Mouse (Mus musculus) Patski (cell line): ENCODE results near the gene Sfi1. TPM values are rescaled to one million over a fixed set of nuclear protein-coding genes. Genes with fewer than 3 reads are reported as not detected.
A peak's percentile ranks its signal among the peaks of the same experiment; 100 is the strongest.
"Not testable (repeated sequence)": the region's sequence is repeated elsewhere in the genome, so short reads cannot be mapped to it uniquely, and the experiment has no call there.

ENCODE experiments used
- ATAC-seq: fragments of 100-300 bp; one replicate; pipeline ENCODE4 v1.8.0; 2021
- CTCF ChIA-PET: fragments of 350-600 bp; sonication (Branson Sonifier 250); formaldehyde crosslinking; loops from one replicate; lab custom pipeline; 2022; ENCODE audit warnings: inconsistent platforms; lab: Charles Lee
- POLR2A ChIA-PET: fragments of 350-600 bp; sonication (Branson Sonifier 250); formaldehyde crosslinking; loops from one replicate; lab custom pipeline; 2022; ENCODE audit warnings: antibody characterized with exemption, inconsistent platforms; lab: Charles Lee
- DNase-seq: peaks from one replicate; pipeline ENCODE4 v3.0.0-alpha.2; 2011; ENCODE audit warnings: low read depth, low spot score
- H3K27me3 ChIP-seq: fragments of 371-371 bp; one replicate; pipeline ENCODE4 v1.5.1; 2021
- in situ Hi-C: fragments of 300-500 bp; cut with MboI; formaldehyde crosslinking; loops from 3 replicates; pipeline ENCODE4 v1.11.1; 2018; ENCODE audit warnings: low pct_unique_long_range_greater_than_20kb, mixed read lengths
- polyA plus RNA-seq: library from polyadenylated mRNA; unstranded; gene quantifications from one replicate; pipeline ENCODE4 v1.2.3, GENCODE M21; 2021

Sfi1 gene
- polyA plus RNA-seq, 1 experiment from 2014 or later, result 32.3 TPM

GRCm38 (mm10) chr11:3156991-3157390 is 36.3 kb downstream of the Sfi1 start:
- DNase-seq, in situ Hi-C loops, ATAC-seq, H3K27me3 ChIP-seq: not testable (repeated sequence)
- CTCF ChIA-PET, result interaction anchor here (15.9 to 33.7 kb wide), 3 partner anchors 15 to 34 kb away, joined by 999 to 2208 read pairs (median 1630); partner anchors contain the start of gene Sfi1
- POLR2A ChIA-PET, result interaction anchor here (4.0 to 24.2 kb wide), 6 partner anchors 9 to 33 kb away, joined by 13 to 411 read pairs (median 34); partner anchors contain the start of gene Sfi1

GRCm38 (mm10) chr11:3153666-3154397 is 39.4 kb downstream of the Sfi1 start:
- POLR2A ChIA-PET, result interaction anchor here (0.7 to 3.3 kb wide), 9 partner anchors 8 to 45 kb away, joined by 3 to 27 read pairs (median 6); no protein-coding TSS in a partner anchor
- H3K27me3 ChIP-seq, DNase-seq, in situ Hi-C loops: not testable (repeated sequence)
- ATAC-seq, result peak; percentile 48
- CTCF ChIA-PET, result interaction anchor here (17.5 to 29.7 kb wide), 3 partner anchors 14 to 36 kb away, joined by 518 to 1630 read pairs (median 545); partner anchors contain the start of gene Sfi1

GRCm38 (mm10) chr11:3151358-3151757 is 41.9 kb downstream of the Sfi1 start:
- H3K27me3 ChIP-seq, in situ Hi-C loops, DNase-seq: not testable (repeated sequence)
- ATAC-seq, result peak; percentile 58
- CTCF ChIA-PET, result interaction anchor here (17.5 to 29.7 kb wide), 3 partner anchors 15 to 39 kb away, joined by 518 to 1630 read pairs (median 545); partner anchors contain the start of gene Sfi1
- POLR2A ChIA-PET, result interaction anchor here (1.1 to 3.2 kb wide), 5 partner anchors 11 to 23 kb away, joined by 3 to 27 read pairs (median 5); no protein-coding TSS in a partner anchor

- H3K27me3 ChIP-seq, in situ Hi-C loops, ATAC-seq, DNase-seq: not testable (repeated sequence)
- ChIA-PET CTCF (interaction anchor here (17.5 to 29.7 kb wide), 3 partner anchors 15 to 40 kb away, joined by 518 to 1630 read pairs (median 545); partner anchors contain the start of gene Sfi1), POLR2A (interaction anchor here (1.1 to 1.5 kb wide), 3 partner anchors 12 to 27 kb away, joined by 3 to 4 read pairs (median 4); no protein-coding TSS in a partner anchor)
Measured at GRCm38 (mm10) chr11:3150677-3151003, 42.6 kb downstream of the Sfi1 start.

GRCm38 (mm10) chr11:3150003-3150676 is 43.1 kb downstream of the Sfi1 start:
- ATAC-seq, in situ Hi-C loops, DNase-seq, H3K27me3 ChIP-seq: not testable (repeated sequence)
- POLR2A ChIA-PET, result interaction anchor here (1.1 to 2.2 kb wide), 4 partner anchors 12 to 27 kb away, joined by 3 to 5 read pairs (median 4); no protein-coding TSS in a partner anchor
- CTCF ChIA-PET, result interaction anchor here (17.5 to 29.7 kb wide), 3 partner anchors 14 to 40 kb away, joined by 518 to 1630 read pairs (median 545); partner anchors contain the start of gene Sfi1

- ChIA-PET POLR2A (interaction anchor here (1.3 to 7.0 kb wide), 5 partner anchors 9 to 28 kb away, joined by 4 to 58 read pairs (median 5); no protein-coding TSS in a partner anchor), CTCF (interaction anchor here (17.5 to 29.7 kb wide), 3 partner anchors 14 to 41 kb away, joined by 518 to 1630 read pairs (median 545); partner anchors contain the start of gene Sfi1)
- H3K27me3 ChIP-seq, DNase-seq, in situ Hi-C loops, ATAC-seq: not testable (repeated sequence)
Measured at GRCm38 (mm10) chr11:3149471-3149870, 43.8 kb downstream of the Sfi1 start.

- ATAC-seq, DNase-seq, H3K27me3 ChIP-seq, in situ Hi-C loops: not testable (repeated sequence)
- POLR2A ChIA-PET, result interaction anchor here (3.3 to 7.0 kb wide), 3 partner anchors 12 to 21 kb away, joined by 16 to 58 read pairs (median 27); no protein-coding TSS in a partner anchor
- CTCF ChIA-PET, result interaction anchor here (1.5 to 29.7 kb wide), 4 partner anchors 9 to 44 kb away, joined by 10 to 1630 read pairs (median 532); partner anchors contain the start of gene Sfi1
Measured at GRCm38 (mm10) chr11:3146806-3147205, 46.5 kb downstream of the Sfi1 start.

GRCm38 (mm10) chr11:3145359-3146165 is 47.7 kb downstream of the Sfi1 start:
- in situ Hi-C loops, H3K27me3 ChIP-seq, ATAC-seq, DNase-seq: not testable (repeated sequence)
- ChIA-PET POLR2A (interaction anchor here (1.1 to 7.0 kb wide), 5 partner anchors 11 to 36 kb away, joined by 3 to 58 read pairs (median 16); no protein-coding TSS in a partner anchor), CTCF (interaction anchor here (1.5 to 29.7 kb wide), 5 partner anchors 2 to 45 kb away, joined by 10 to 1630 read pairs (median 518); partner anchors contain the start of gene Sfi1)

- ATAC-seq, DNase-seq, H3K27me3 ChIP-seq, in situ Hi-C loops: not testable (repeated sequence)
- ChIA-PET POLR2A (interaction anchor here (0.9 to 7.0 kb wide), 7 partner anchors 9 to 43 kb away, joined by 3 to 58 read pairs (median 9); no protein-coding TSS in a partner anchor), CTCF (interaction anchor here (17.5 to 29.7 kb wide), 4 partner anchors 3 to 46 kb away, joined by 518 to 1630 read pairs (median 532); partner anchors contain the start of gene Sfi1)
Measured at GRCm38 (mm10) chr11:3143984-3144383, 49.3 kb downstream of the Sfi1 start.

- peak; percentile 18 for ATAC-seq
- H3K27me3 ChIP-seq, DNase-seq, in situ Hi-C loops: not testable (repeated sequence)
- CTCF ChIA-PET, result interaction anchor here (17.5 to 29.7 kb wide), 4 partner anchors 5 to 48 kb away, joined by 518 to 1630 read pairs (median 532); partner anchors contain the start of gene Sfi1
- POLR2A ChIA-PET, result interaction anchor here (1.5 to 7.0 kb wide), 2 partner anchors 8 to 12 kb away, joined by 3 to 58 read pairs; no protein-coding TSS in a partner anchor
Measured at GRCm38 (mm10) chr11:3142413-3142812, 50.9 kb downstream of the Sfi1 start.

- ATAC-seq, result peak; percentile 0
- in situ Hi-C loops, H3K27me3 ChIP-seq, DNase-seq: not testable (repeated sequence)
- ChIA-PET CTCF (interaction anchor here (17.5 to 29.7 kb wide), 4 partner anchors 5 to 49 kb away, joined by 518 to 1630 read pairs (median 532); partner anchors contain the start of gene Sfi1), POLR2A (interaction anchor here (1.3 to 2.0 kb wide), 2 partner anchors 14 to 20 kb away, joined by 3 to 6 read pairs; no protein-coding TSS in a partner anchor)
Measured at GRCm38 (mm10) chr11:3140967-3141535, 52.2 kb downstream of the Sfi1 start.

GRCm38 (mm10) chr11:3138323-3138722 is 54.9 kb downstream of the Sfi1 start:
- POLR2A ChIA-PET, result interaction anchor here (1.1 to 7.0 kb wide), 4 partner anchors 8 to 61 kb away, joined by 4 to 58 read pairs (median 5); no protein-coding TSS in a partner anchor
- in situ Hi-C loops, ATAC-seq, H3K27me3 ChIP-seq, DNase-seq: not testable (repeated sequence)
- CTCF ChIA-PET, result interaction anchor here (1.9 to 29.7 kb wide), 5 partner anchors 2 to 52 kb away, joined by 16 to 1630 read pairs (median 518); partner anchors contain the start of gene Sfi1
